Mouse (Mus musculus) MEL (cell line): Measurements from ENCODE around the gene Tmem184c. TPM values are rescaled to one million over a fixed set of nuclear protein-coding genes. Genes with fewer than 3 reads are reported as not detected.

Experiments used
- DNase-seq: peaks from one replicate; pipeline ENCODE4 v3.0.0; 2011; ENCODE audit warnings: low read depth, low spot score
- H3K27ac ChIP-seq: 2 replicates; pipeline ENCODE4 v1.5.1; 2012; ENCODE audit warnings: low read depth, mild to moderate bottlenecking, control low read depth, low read length, moderate library complexity; ENCODE audit not compliant: control insufficient read depth
- H3K27me3 ChIP-seq, 2 experiments: fragments of 150-350 bp in 1 of 2; sonication (generic) in 1 of 2; 2 replicates each; pipeline ENCODE4 v1.6.1; 2012; ENCODE audit warnings: low read length in 2 of 2, mild to moderate bottlenecking in 2 of 2, improper control_type of control experiment in 1 of 2, moderate library complexity in 1 of 2; ENCODE audit not compliant: insufficient read depth in 2 of 2, control insufficient read depth in 1 of 2
- H3K36me3 ChIP-seq, 2 experiments: 2 replicates each; pipeline ENCODE4 v1.6.1; 2012 to 2014; ENCODE audit warnings: low read length in 2 of 2, improper control_type of control experiment in 1 of 2, inconsistent platforms in 1 of 2, mild to moderate bottlenecking in 1 of 2; ENCODE audit not compliant: insufficient read depth in 2 of 2, control insufficient read depth in 1 of 2
- H3K4me1 ChIP-seq, 2 experiments: fragments of 150-350 bp in 1 of 2; sonication (generic) in 1 of 2; 2 replicates each; pipeline ENCODE4 v1.6.1; 2012; ENCODE audit warnings: low read length in 2 of 2, improper control_type of control experiment in 1 of 2, mild to moderate bottlenecking in 1 of 2; ENCODE audit not compliant: insufficient read depth in 2 of 2, control insufficient read depth in 1 of 2
- H3K4me3 ChIP-seq, 2 experiments: fragments of 150-350 bp in 1 of 2; sonication (generic) in 1 of 2; 2 replicates each; pipeline ENCODE4 v1.5.1; 2012; ENCODE audit warnings: low read depth in 2 of 2, low read length in 2 of 2, mild to moderate bottlenecking in 2 of 2, moderate library complexity in 2 of 2, control low read depth in 1 of 2, improper control_type of control experiment in 1 of 2; ENCODE audit not compliant: control insufficient read depth in 1 of 2, insufficient read depth in 1 of 2
- H3K79me2 ChIP-seq: 2 replicates; pipeline ENCODE4 v1.6.1; 2012; ENCODE audit warnings: mild to moderate bottlenecking, low read length, moderate library complexity; ENCODE audit not compliant: control insufficient read depth, poor library complexity, insufficient read depth
- H3K9ac ChIP-seq: 2 replicates; pipeline ENCODE4 v1.6.1; 2012; ENCODE audit warnings: low read depth, mild to moderate bottlenecking, control low read depth, low read length, moderate library complexity; ENCODE audit not compliant: control insufficient read depth, poor library complexity, severe bottlenecking
- H3K9me3 ChIP-seq: fragments of 150-350 bp; sonication (generic); replicated peaks from 2 replicates; pipeline ENCODE4 v1.6.1; 2012; ENCODE audit warnings: mild to moderate bottlenecking, low read length, improper control_type of control experiment, moderate library complexity; ENCODE audit not compliant: insufficient read depth
- CHD1 ChIP-seq: IDR thresholded peaks from 2 replicates; pipeline ENCODE4 v1.6.1; 2012; ENCODE audit warnings: low read depth, mild to moderate bottlenecking, inconsistent platforms, low read length, improper control_type of control experiment
- CHD2 ChIP-seq: IDR thresholded peaks from 2 replicates; pipeline ENCODE4 v1.6.1; 2011; ENCODE audit warnings: low read length, improper control_type of control experiment
- CTCF ChIP-seq, 3 experiments: IDR thresholded peaks in 2 of 3; conservative IDR thresholded peaks in 1 of 3; 2 replicates each; pipeline ENCODE4 v1.5.1; 2011 to 2012; ENCODE audit warnings: low read length in 3 of 3, low read depth in 2 of 3, mild to moderate bottlenecking in 2 of 3, improper control_type of control experiment in 1 of 3, inconsistent platforms in 1 of 3, mixed read lengths in 1 of 3, moderate library complexity in 1 of 3; ENCODE audit not compliant: control insufficient read depth in 1 of 3, insufficient read depth in 1 of 3, poor library complexity in 1 of 3, severe bottlenecking in 1 of 3
- ELF1 ChIP-seq: IDR thresholded peaks from 2 replicates; pipeline ENCODE4 v1.6.1; 2014; ENCODE audit warnings: low read depth, mild to moderate bottlenecking, inconsistent platforms, low read length, improper control_type of control experiment, moderate library complexity
- EP300 ChIP-seq, 2 experiments: IDR thresholded peaks; 2 replicates each; pipeline ENCODE4 v1.6.1; 2011; ENCODE audit warnings: improper control_type of control experiment in 2 of 2, low read length in 2 of 2, low read depth in 1 of 2, mild to moderate bottlenecking in 1 of 2
- ETS1 ChIP-seq: IDR thresholded peaks from 2 replicates; pipeline ENCODE4 v1.6.1; 2012; ENCODE audit warnings: low read depth, mild to moderate bottlenecking, inconsistent platforms, low read length, improper control_type of control experiment, moderate library complexity
- GABPA ChIP-seq: IDR thresholded peaks from 2 replicates; pipeline ENCODE4 v1.6.1; 2012; ENCODE audit warnings: low read depth, mild to moderate bottlenecking, inconsistent platforms, low read length, improper control_type of control experiment, moderate library complexity
- JUND ChIP-seq: IDR thresholded peaks from 2 replicates; pipeline ENCODE4 v1.6.1; 2011; ENCODE audit warnings: low read depth, mild to moderate bottlenecking, improper control_type of control experiment, low read length
- KAT2A ChIP-seq: conservative IDR thresholded peaks from 2 replicates; pipeline ENCODE4 v1.6.1; 2012; ENCODE audit warnings: low read depth, low read length, improper control_type of control experiment, inconsistent platforms
- MAFK ChIP-seq: IDR thresholded peaks from 2 replicates; pipeline ENCODE4 v1.6.1; 2011; ENCODE audit warnings: low read depth, mild to moderate bottlenecking, low read length, improper control_type of control experiment, borderline replicate concordance
- MAX ChIP-seq: IDR thresholded peaks from 2 replicates; pipeline ENCODE4 v1.6.1; 2011; ENCODE audit warnings: low read length, improper control_type of control experiment
- MEF2A ChIP-seq: IDR thresholded peaks from 2 replicates; pipeline ENCODE4 v1.6.1; 2014; ENCODE audit warnings: low read depth, mild to moderate bottlenecking, inconsistent platforms, low read length, improper control_type of control experiment; ENCODE audit not compliant: poor library complexity, insufficient replicate concordance, severe bottlenecking; ENCODE audit errors: extremely low read depth
- MXI1 ChIP-seq: IDR thresholded peaks from 2 replicates; pipeline ENCODE4 v1.6.1; 2011; ENCODE audit warnings: mild to moderate bottlenecking, low read depth, low read length, improper control_type of control experiment
- MYB ChIP-seq: IDR thresholded peaks from 2 replicates; pipeline ENCODE4 v1.6.1; 2011; ENCODE audit warnings: mild to moderate bottlenecking, low read depth, low read length, improper control_type of control experiment
- MYC ChIP-seq: IDR thresholded peaks from 2 replicates; pipeline ENCODE4 v1.6.1; 2011; ENCODE audit warnings: low read depth, mild to moderate bottlenecking, low read length, improper control_type of control experiment, moderate library complexity
- NELFE ChIP-seq: IDR thresholded peaks from 2 replicates; pipeline ENCODE4 v1.6.1; 2011; ENCODE audit warnings: low read depth, low read length, improper control_type of control experiment
- NRF1 ChIP-seq: IDR thresholded peaks from 2 replicates; pipeline ENCODE4 v1.6.1; 2014; ENCODE audit warnings: low read depth, mild to moderate bottlenecking, inconsistent platforms, low read length, improper control_type of control experiment, moderate library complexity; ENCODE audit not compliant: poor library complexity, insufficient read depth, severe bottlenecking
- POLR2AphosphoS2 ChIP-seq: IDR thresholded peaks from 2 replicates; pipeline ENCODE4 v1.6.1; 2011; ENCODE audit warnings: low read length, improper control_type of control experiment
- POLR2AphosphoS5 ChIP-seq: IDR thresholded peaks from 2 replicates; pipeline ENCODE4 v1.6.1; 2012; ENCODE audit warnings: low read depth, borderline replicate concordance, mild to moderate bottlenecking, inconsistent platforms, low read length, moderate library complexity, mixed read lengths
- RAD21 ChIP-seq: IDR thresholded peaks from 2 replicates; pipeline ENCODE4 v1.6.1; 2011; ENCODE audit warnings: mild to moderate bottlenecking, low read depth, low read length, improper control_type of control experiment
- SIN3A ChIP-seq: IDR thresholded peaks from 2 replicates; pipeline ENCODE4 v1.6.1; 2012; ENCODE audit warnings: low read length, improper control_type of control experiment, inconsistent platforms
- SMC3 ChIP-seq: IDR thresholded peaks from 2 replicates; pipeline ENCODE4 v1.6.1; 2011; ENCODE audit warnings: low read depth, low read length, improper control_type of control experiment
- TAL1 ChIP-seq: IDR thresholded peaks from 2 replicates; pipeline ENCODE4 v1.6.1; 2012; ENCODE audit warnings: mild to moderate bottlenecking, inconsistent platforms, low read length, moderate library complexity, mixed read lengths
- TBP ChIP-seq: IDR thresholded peaks from 2 replicates; pipeline ENCODE4 v1.8.0; 2011; ENCODE audit warnings: low read depth, low read length, improper control_type of control experiment
- UBTF ChIP-seq: IDR thresholded peaks from 2 replicates; pipeline ENCODE4 v1.6.1; 2012; ENCODE audit warnings: low read depth, mild to moderate bottlenecking, inconsistent platforms, low read length, improper control_type of control experiment, moderate library complexity, borderline replicate concordance; ENCODE audit not compliant: insufficient read depth
- USF1 ChIP-seq: IDR thresholded peaks from 2 replicates; pipeline ENCODE4 v1.6.1; 2014; ENCODE audit warnings: low read depth, mild to moderate bottlenecking, inconsistent platforms, low read length, improper control_type of control experiment, moderate library complexity
- USF2 ChIP-seq, 2 experiments: IDR thresholded peaks; 2 replicates each; pipeline ENCODE4 v1.6.1; 2011 to 2012; ENCODE audit warnings: improper control_type of control experiment in 2 of 2, low read length in 2 of 2, borderline replicate concordance in 1 of 2, inconsistent platforms in 1 of 2, low read depth in 1 of 2, mild to moderate bottlenecking in 1 of 2; ENCODE audit not compliant: insufficient read depth in 1 of 2
- ZC3H11A ChIP-seq: IDR thresholded peaks from 2 replicates; pipeline ENCODE4 v1.6.1; 2012; ENCODE audit warnings: low read depth, mild to moderate bottlenecking, inconsistent platforms, low read length, improper control_type of control experiment
- ZKSCAN1 ChIP-seq: IDR thresholded peaks from 2 replicates; pipeline ENCODE4 v1.6.1; 2012; ENCODE audit warnings: low read depth, mild to moderate bottlenecking, inconsistent platforms, low read length, improper control_type of control experiment, moderate library complexity
- ZMIZ1 ChIP-seq: IDR thresholded peaks from 2 replicates; pipeline ENCODE4 v1.6.1; 2012; ENCODE audit warnings: low read depth, mild to moderate bottlenecking, inconsistent platforms, low read length, improper control_type of control experiment, moderate library complexity
- ZNF384 ChIP-seq: IDR thresholded peaks from 2 replicates; pipeline ENCODE4 v1.6.1; 2012; ENCODE audit warnings: low read depth, mild to moderate bottlenecking, inconsistent platforms, low read length, improper control_type of control experiment
- polyA plus RNA-seq, 2 experiments: library from polyadenylated mRNA; stranded (reverse) in 1 of 2; unstranded in 1 of 2; fragments of >175 nt in 1 of 2; fragments of >200 nt in 1 of 2; gene quantifications; 2 replicates each; pipeline versions ENCODE4 v1.2.1 to v1.2.4; 2012; ENCODE audit warnings: low replicate concordance in 2 of 2, low read depth in 1 of 2; ENCODE audit not compliant: insufficient read length in 2 of 2, insufficient read depth in 1 of 2, missing spikeins in 1 of 2
- total RNA-seq: library from RNA; depleted of rRNA; stranded (reverse); fragments of 300-350 nt; gene quantifications from 2 replicates; pipeline ENCODE4 v1.2.3, GENCODE M21; 2012

The Tmem184c gene
- total and polyA plus RNA-seq, 3 experiments = 8.5 to 11.3 TPM; not detected in 1

DNA sequence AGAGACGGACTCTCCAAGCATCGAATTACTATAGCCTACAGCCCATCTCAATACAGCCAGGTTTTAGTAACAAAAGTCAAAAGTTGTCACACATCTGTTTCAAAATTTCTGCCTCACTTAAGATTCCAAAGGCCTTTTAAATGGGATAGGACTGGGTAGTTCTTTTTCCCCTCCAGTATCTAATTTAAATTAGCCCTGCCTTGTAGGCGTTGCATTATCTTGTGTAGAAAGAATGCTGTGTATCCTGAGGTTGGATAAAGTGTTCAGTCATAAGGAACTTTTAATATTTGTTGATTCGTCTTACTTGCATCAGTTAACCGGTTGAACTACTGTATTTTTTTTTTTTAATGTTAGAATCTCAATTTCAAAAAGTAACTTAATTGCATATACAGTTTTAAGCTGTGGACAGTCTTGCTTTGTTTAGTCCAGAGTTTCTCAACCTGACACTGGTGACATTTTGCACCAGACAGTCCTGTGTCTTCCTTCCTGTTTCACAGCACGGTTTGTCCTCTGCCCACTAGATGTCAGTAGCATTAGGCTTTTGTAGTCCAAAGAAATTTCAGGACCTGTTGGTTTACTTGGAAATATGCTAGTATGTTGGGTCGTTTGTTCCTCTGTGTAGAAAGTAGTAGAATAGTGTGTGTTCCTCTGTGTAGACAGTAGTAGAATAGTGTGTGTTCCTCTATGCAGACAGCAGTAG, 60.5 kb downstream of the Tmem184c start:
- Histone ChIP-seq H3K27me3 (no peaks in the 10 kb centered on the region), H3K36me3 (peaks cover 6 to 12% of the 10 kb centered on the region in 2 experiments), H3K27ac (peak overlapping the region; percentile 42)

DNA sequence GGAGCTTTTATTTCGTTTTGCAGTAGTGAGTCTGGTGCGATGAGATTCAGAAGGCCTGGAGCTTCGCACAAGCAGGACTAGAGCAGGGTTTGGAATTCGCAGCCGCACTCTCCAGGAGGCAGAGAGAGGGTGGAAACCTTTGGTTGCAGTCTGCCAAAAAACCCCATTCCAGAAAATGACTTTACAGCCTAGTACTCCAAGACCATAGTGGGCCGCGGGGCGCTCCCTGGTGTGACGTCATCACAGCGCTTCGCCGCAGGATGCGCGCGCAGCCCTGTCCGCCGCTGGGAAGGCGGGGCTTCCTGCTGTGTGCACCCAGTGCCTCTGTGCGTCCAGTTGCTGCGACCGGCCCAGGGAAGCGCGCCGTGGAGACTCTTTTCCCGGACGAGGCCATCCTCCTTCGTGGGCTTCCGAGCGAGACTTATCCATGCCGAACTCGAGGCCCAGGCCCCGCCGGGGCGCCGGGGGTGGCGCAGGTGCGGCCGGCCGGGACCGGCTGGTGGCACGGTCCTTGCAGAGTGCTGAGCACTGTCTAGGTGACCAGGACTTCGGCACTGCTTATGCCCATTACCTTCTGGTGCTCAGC, 61.3 kb downstream of the Tmem184c start, which contains the start of gene Prmt9:
Prmt9 (plus strand) TSS at position 277 of the 586 bp plus-strand sequence.
- H3K4me3 ChIP-seq = peak within 1 kb of the TSS; percentile 87 to 91
- H3K27ac ChIP-seq = peak within 1 kb of the TSS; percentile 63
- H3K9ac ChIP-seq = peak within 1 kb of the TSS; percentile 91
- DNase-seq = peak; percentile 92
- H3K27me3 ChIP-seq = no peaks in the 10 kb centered on the region
- H3K36me3 ChIP-seq = peaks cover 6 to 15% of the 10 kb centered on the region in 2 experiments
- no peaks in the 10 kb centered on the region for H3K9me3 ChIP-seq
- peaks cover 18% of the 10 kb centered on the region for H3K79me2 ChIP-seq
- H3K4me1 ChIP-seq = peaks cover 8 to 12% of the 10 kb centered on the region in 2 experiments
- TF ChIP-seq NELFE = peak; percentile 90
- TF ChIP-seq ETS1 = peak; percentile 44
- TF ChIP-seq RAD21 = no peak
- no peak for TF ChIP-seq CHD2
- peak; percentile 81 for TF ChIP-seq NRF1
- no peak for TF ChIP-seq TAL1
- TF ChIP-seq POLR2AphosphoS5 = no peak
- TF ChIP-seq MEF2A = no peak
- 0 out of 4 replicates have a peak, but pooled peaks of 1 of the 2 experiments have one; percentile 5 for TF ChIP-seq EP300 (IDR thresholded peaks at IDR 0.05; ENCODE audit: low read depth in 1 of 2, low read length in 2 of 2)
- no peak for TF ChIP-seq ZKSCAN1
- TF ChIP-seq MYC = no peak
- no peak for TF ChIP-seq MAFK
- TF ChIP-seq MYB = no peak
- TF ChIP-seq MAX = peak; percentile 51; the same call in 1 of the 2 replicates
- peak; percentile 90; the same call in 1 of the 2 replicates for TF ChIP-seq POLR2AphosphoS2
- TF ChIP-seq JUND = peak; percentile 29; the same call in 1 of the 2 replicates
- peak; percentile 69; the same call in 1 of the 2 replicates for TF ChIP-seq ZMIZ1
- TF ChIP-seq USF1 = 0 out of 2 replicates have a peak, but pooled peaks have one; percentile 6
- peak; percentile 56; the same call in 1 of the 2 replicates for TF ChIP-seq MXI1
- TF ChIP-seq SIN3A = peak; percentile 59
- TF ChIP-seq ZNF384 = no peak
- no peak for TF ChIP-seq UBTF
- peak; percentile 75 for TF ChIP-seq TBP

More for the DNA sequence above, 60.5 kb downstream of the Tmem184c start:
- Histone ChIP-seq H3K9me3 (no peaks in the 10 kb centered on the region), H3K79me2 (peaks cover 18% of the 10 kb centered on the region)
- DNase-seq = peak; percentile 85
- TF ChIP-seq MXI1 (peak; percentile 38; the same call in 1 of the 2 replicates), ZC3H11A (0 out of 2 replicates have a peak, but pooled peaks have one; percentile 31), USF2 (IDR thresholded peaks at IDR 0.05; ENCODE audit: borderline replicate concordance in 1 of 2, insufficient read depth in 1 of 2, low read depth in 1 of 2, low read length in 2 of 2) (no peak), SMC3 (peak; percentile 53), SIN3A (peak; percentile 77), RAD21 (peak; percentile 49), CTCF (IDR thresholded peaks at IDR 0.05 in 2 of 3, conservative IDR thresholded peaks at IDR 0.05 in 1 of 3; ENCODE audit: control insufficient read depth in 1 of 3, insufficient read depth in 1 of 3, low read depth in 2 of 3, low read length in 3 of 3, poor library complexity in 1 of 3, severe bottlenecking in 1 of 3) (peak; percentile 47 to 76 (median 62)), USF1 (no peak), GABPA (no peak), CHD1 (no peak), KAT2A (no peak), ELF1 (peak; percentile 70)
- TF ChIP-seq, all 39 proteins: peak for 7
- Histone ChIP-seq H3K4me3 (peak overlapping the region; percentile 87 to 91), H3K9ac (peak overlapping the region; percentile 85), H3K4me1 (peaks cover 5 to 8% of the 10 kb centered on the region in 2 experiments)
